Mouse (Mus musculus) A20 (cell line): ENCODE results near the gene Cep112.

Experiments used
- DNase-seq: peaks from one replicate; pipeline ENCODE4 v3.0.0-alpha.2; 2011; ENCODE audit warnings: low read depth, low spot score

Gene Cep112

DNA sequence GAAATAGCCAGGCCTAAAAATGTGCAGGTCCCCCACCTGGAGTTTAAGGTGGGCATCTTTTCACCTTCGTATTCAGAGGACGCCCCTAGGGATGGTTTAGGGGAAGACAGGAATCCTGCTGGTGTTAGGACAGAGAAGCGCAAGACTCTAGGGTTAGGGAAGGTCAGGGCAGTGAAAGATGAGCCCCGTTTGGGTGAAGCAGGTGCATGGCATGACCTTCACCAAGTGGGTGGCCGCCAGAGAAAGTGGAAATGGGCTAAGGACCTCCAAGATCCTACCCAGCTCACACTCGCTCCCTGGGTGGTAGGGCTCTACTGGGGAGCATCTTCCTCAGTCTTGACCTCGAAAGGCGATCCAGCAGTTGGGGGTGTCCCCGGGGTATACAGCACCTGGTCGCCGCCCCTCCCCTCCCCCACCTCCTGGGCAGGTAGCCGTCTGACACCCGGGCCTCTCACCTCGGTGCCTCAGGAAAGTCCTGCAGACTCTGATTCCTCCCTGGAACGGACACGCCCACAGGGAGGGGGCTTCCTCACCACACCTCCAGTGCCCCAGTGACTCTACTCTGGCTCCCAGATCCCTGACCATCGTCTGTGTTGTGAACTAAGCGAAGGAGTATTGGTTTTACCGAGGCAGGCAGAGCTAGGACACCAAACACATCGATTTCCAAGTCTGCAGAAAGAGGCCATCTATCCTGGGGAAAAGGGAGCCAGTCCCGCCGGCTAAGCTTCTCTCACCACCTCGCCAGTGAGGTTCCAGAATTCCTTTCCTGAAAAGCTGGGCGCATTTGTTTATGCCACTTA, 484.6 kb downstream of the Cep112 start:
- DNase-seq, result no peak
